Mouse (Mus musculus) myocyte (in vitro differentiated cells): Measurements from ENCODE around the gene Pigb.

Source experiments
- CEBPB ChIP-seq: IDR thresholded peaks from 2 replicates; pipeline ENCODE4 v1.6.1; 2011; ENCODE audit warnings: mild to moderate bottlenecking, moderate library complexity; ENCODE audit not compliant: poor library complexity, insufficient read depth, severe bottlenecking
- MAX ChIP-seq: IDR thresholded peaks from one replicate; pipeline ENCODE4 v1.6.1; 2011; ENCODE audit warnings: low read depth, mild to moderate bottlenecking, control low read depth
- MYOG ChIP-seq, 3 experiments: IDR thresholded peaks; one replicate each; pipeline ENCODE4 v1.6.1; 2011; ENCODE audit warnings: control low read depth in 2 of 3, low read depth in 2 of 3, mild to moderate bottlenecking in 2 of 3; ENCODE audit not compliant: insufficient read length in 2 of 3, control insufficient read depth in 1 of 3, insufficient read depth in 1 of 3
- POLR2A ChIP-seq: IDR thresholded peaks from one replicate; pipeline ENCODE4 v1.6.1; 2011; ENCODE audit warnings: low read depth, mild to moderate bottlenecking, control low read depth, moderate library complexity; ENCODE audit not compliant: insufficient read length
- POLR2AphosphoS2 ChIP-seq: IDR thresholded peaks from one replicate; pipeline ENCODE4 v1.6.1; 2011; ENCODE audit warnings: low read depth, control low read depth; ENCODE audit not compliant: insufficient read length
- REST ChIP-seq: IDR thresholded peaks from one replicate; pipeline ENCODE4 v1.6.1; 2011; ENCODE audit warnings: mild to moderate bottlenecking, control low read depth, moderate library complexity; ENCODE audit not compliant: insufficient read depth, insufficient read length
- USF1 ChIP-seq: IDR thresholded peaks from one replicate; pipeline ENCODE4 v1.6.1; 2011; ENCODE audit warnings: low read depth, mild to moderate bottlenecking, control low read depth, moderate library complexity

DNA sequence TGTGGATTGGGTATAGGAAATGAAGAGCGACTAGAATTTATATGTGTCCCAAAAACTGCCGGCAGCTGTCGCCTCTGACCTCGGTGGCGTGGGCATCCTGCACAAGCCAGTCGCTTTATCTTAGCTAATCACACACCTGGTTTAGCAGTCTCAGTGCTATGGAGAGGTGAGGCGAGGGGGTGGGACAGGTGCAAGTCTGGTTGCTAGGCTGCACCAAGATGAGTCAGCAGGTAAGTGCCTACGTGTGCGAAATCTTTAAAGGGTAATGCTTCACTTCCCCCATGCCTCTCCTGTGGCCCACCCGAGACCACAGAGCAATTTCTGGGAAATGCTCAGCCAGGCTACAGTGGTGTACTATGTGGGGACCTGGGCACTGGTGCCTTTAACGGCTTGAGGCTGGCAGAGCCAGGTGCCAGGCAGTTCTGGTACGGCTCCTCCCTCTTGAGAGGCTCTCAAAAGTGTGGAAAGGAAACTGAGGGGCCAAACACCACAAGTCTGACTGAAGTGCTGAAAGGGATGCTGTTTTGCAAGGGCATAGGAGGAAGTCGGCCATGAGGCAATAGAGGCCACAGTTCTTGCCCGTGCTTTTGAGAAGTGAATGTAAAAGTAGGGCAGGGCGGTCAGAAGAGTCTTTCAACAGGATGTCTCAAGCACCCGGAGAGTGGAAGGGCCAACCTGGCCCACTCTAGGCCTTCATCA is 49.2 kb upstream of the Pigb start:
- TF ChIP-seq MYOG (IDR thresholded peaks at IDR 0.05; ENCODE audit: control insufficient read depth in 1 of 3, insufficient read depth in 1 of 3, insufficient read length in 2 of 3, low read depth in 2 of 3) = no peak
- TF ChIP-seq POLR2A = no peak
- TF ChIP-seq POLR2AphosphoS2 = no peak
- TF ChIP-seq REST = no peak
- TF ChIP-seq MAX = no peak
- no peak for TF ChIP-seq USF1
- TF ChIP-seq CEBPB = no peak
